Mouse (Mus musculus): ENCODE data around the gene Ppfibp1. TPM values are rescaled to one million over a fixed set of nuclear protein-coding genes. Genes with fewer than 3 reads are reported as not detected.

Gene Ppfibp1
- total RNA-seq (2023), result 12.6 TPM

GRCm38 (mm10) chr6:146887958-146888659, at the start of gene Ppfibp1:
Gene Ppfibp1 (plus strand): TSS chr6:146888487.

GRCm38 (mm10) chr6:146850050-146850449, 38.2 kb upstream of the Ppfibp1 start, which contains the start of gene Smco2:
Gene Smco2 (plus strand): TSS chr6:146850104.

GRCm38 (mm10) chr6:146954258-146954657, 66.0 kb downstream of the Ppfibp1 start, which contains the start of gene 1700034J05Rik:
Gene 1700034J05Rik (minus strand): TSS chr6:146954422.

GRCm38 (mm10) chr6:147032303-147032925, 144.1 kb downstream of the Ppfibp1 start, which contains the start of gene Rep15:
Gene Rep15 (plus strand): TSS chr6:147032584.

GRCm38 (mm10) chr6:147042291-147043290, 154.3 kb downstream of the Ppfibp1 start, which contains the start of gene Mrps35:
Gene Mrps35 (plus strand): TSS chr6:147042764.

Other genes starting within 250 kb of the Ppfibp1 start
- gene Med21, start 245.9 kb upstream of the Ppfibp1 start, total RNA-seq (2023), result 45.1 TPM
- 5.7 TPM for gene Tm7sf3, start 245.7 kb upstream of the Ppfibp1 start, total RNA-seq (2023)
- 17.1 TPM for gene Stk38l, start 163.5 kb upstream of the Ppfibp1 start, total RNA-seq (2023)
- gene Arntl2, start 92.4 kb upstream of the Ppfibp1 start, total RNA-seq (2023), result 1.2 TPM
- not detected for gene Smco2, start 38.4 kb upstream of the Ppfibp1 start, total RNA-seq (2023)
- not detected for gene 1700034J05Rik, start 65.9 kb downstream of the Ppfibp1 start, total RNA-seq (2023)
- gene Rep15, start 144.1 kb downstream of the Ppfibp1 start, total RNA-seq (2023), result 0.47 TPM
- 48.6 TPM for gene Mrps35, start 154.3 kb downstream of the Ppfibp1 start, total RNA-seq (2023)
- gene Mansc4, start 198.5 kb downstream of the Ppfibp1 start, total RNA-seq (2023), result not detected
- 9.9 TPM for gene Klhl42, start 202.9 kb downstream of the Ppfibp1 start, total RNA-seq (2023)